Mouse (Mus musculus) liver, embryonic 14.5 days (tissue): ENCODE data around the gene Wwc2. TPM values are rescaled to one million over a fixed set of nuclear protein-coding genes. Genes with fewer than 3 reads are reported as not detected.

Experiments used
- ATAC-seq: fragments of 200-750 bp; cut with Nextera tagmentation; 2 replicates; pipeline ENCODE4 v1.8.0; 2017; ENCODE audit warnings: moderate number of reproducible peaks, mild to moderate bottlenecking, moderate library complexity; ENCODE audit not compliant: insufficient read depth
- DNase-seq, 3 experiments: peaks; one replicate each; pipeline ENCODE4 v3.0.0-alpha.2; 2012 to 2013; ENCODE audit warnings: low read depth in 3 of 3, low spot score in 3 of 3
- H3K27ac ChIP-seq: fragments of 300-500 bp; sonication (generic); 2 replicates; pipeline ENCODE4 v1.5.1; 2014; ENCODE audit warnings: moderate library complexity, mild to moderate bottlenecking, control low read depth, inconsistent platforms
- H3K27me3 ChIP-seq: fragments of 300-500 bp; sonication (generic); 2 replicates; pipeline ENCODE4 v1.6.1; 2014; ENCODE audit warnings: mild to moderate bottlenecking, low read length, moderate library complexity; ENCODE audit not compliant: control insufficient read depth, insufficient read depth
- H3K36me3 ChIP-seq: fragments of 300-500 bp; sonication (generic); replicated peaks from 2 replicates; pipeline ENCODE4 v1.6.1; 2014; ENCODE audit warnings: low read depth; ENCODE audit not compliant: control insufficient read depth, insufficient read depth
- H3K4me1 ChIP-seq, 2 experiments: fragments of 200-500 bp in 1 of 2; fragments of 300-500 bp in 1 of 2; sonication (generic) in 1 of 2; replicated peaks; 2 replicates each; pipeline ENCODE4 v1.6.1; 2012 to 2014; ENCODE audit warnings: antibody characterized with exemption in 1 of 2, inconsistent platforms in 1 of 2, low read length in 1 of 2; ENCODE audit not compliant: control insufficient read depth in 2 of 2, insufficient read depth in 2 of 2
- H3K4me2 ChIP-seq: fragments of 300-500 bp; sonication (generic); 2 replicates; pipeline ENCODE4 v1.6.1; 2014; ENCODE audit warnings: low read depth, mild to moderate bottlenecking, control low read depth, moderate library complexity
- H3K4me3 ChIP-seq, 2 experiments: fragments of 200-500 bp in 1 of 2; fragments of 300-500 bp in 1 of 2; sonication (generic) in 1 of 2; 2 replicates each; pipeline ENCODE4 v1.5.1; 2012 to 2014; ENCODE audit warnings: low read depth in 2 of 2, low read length in 2 of 2, mild to moderate bottlenecking in 2 of 2, control low read depth in 1 of 2, inconsistent platforms in 1 of 2, moderate library complexity in 1 of 2; ENCODE audit not compliant: insufficient read depth in 1 of 2
- H3K9ac ChIP-seq: fragments of 300-500 bp; sonication (generic); replicated peaks from 2 replicates; pipeline ENCODE4 v1.6.1; 2014; ENCODE audit warnings: mild to moderate bottlenecking, control low read depth, moderate library complexity
- H3K9me3 ChIP-seq: fragments of 300-500 bp; sonication (generic); 2 replicates; pipeline ENCODE4 v1.6.1; 2016; ENCODE audit warnings: low read length, mixed read lengths; ENCODE audit not compliant: control insufficient read depth
- CTCF ChIP-seq: IDR thresholded peaks from 2 replicates; pipeline ENCODE4 v1.5.1; 2016; ENCODE audit warnings: antibody characterized with exemption, low read depth, control low read depth
- EP300 ChIP-seq: IDR thresholded peaks from 2 replicates; pipeline ENCODE4 v1.6.1; 2016; ENCODE audit warnings: antibody characterized with exemption, low read depth
- WGBS: fragments of 180-500 bp; shearing (Covaris S2); extraction: QIAGEN DNeasy Blood & Tissue Kit; methylation state at CpG from one replicate; pipeline ENCODE4 v1.1.7; 2014; ENCODE audit not compliant: insufficient replicate concordance; 5-methylcytosine and 5-hydroxymethylcytosine counted together
- polyA plus RNA-seq, 2 experiments: library from polyadenylated mRNA; depleted of rRNA in 1 of 2; stranded (reverse) in 1 of 2; unstranded in 1 of 2; fragments of >200 nt; fragmentation: Nextera tagmentation in 1 of 2; extraction: Ambion mirVana in 1 of 2; gene quantifications; 2 replicates each; pipeline versions ENCODE4 v1.2.1 to v1.2.3; 2012 to 2014

Gene Wwc2
- polyA plus RNA-seq, 2 experiments, result 0.90 to 1.0 TPM

- WGBS, result 34% methylated on average over 10 of the region's 10 CpGs
- ATAC-seq (no peak), DNase-seq (no peak)
- H3K9me3 ChIP-seq, result no peaks in the 10 kb centered on the region
- H3K4me1 ChIP-seq, result no peaks in the 10 kb centered on the region
- no peak overlapping the region for H3K27ac ChIP-seq
- H3K4me2 ChIP-seq, result no peak overlapping the region
- H3K4me3 ChIP-seq, result no peak overlapping the region
- no peaks in the 10 kb centered on the region for H3K36me3 ChIP-seq
- no peak overlapping the region for H3K9ac ChIP-seq
- H3K27me3 ChIP-seq, result no peaks in the 10 kb centered on the region
- no peak for TF ChIP-seq CTCF
These were observed 21.1 kb upstream of the Wwc2 start for GRCm38 (mm10) chr8:48011871-48012270.

- no peak for ATAC-seq
- no peak for DNase-seq
- no peaks in the 10 kb centered on the region for H3K36me3 ChIP-seq
- no peaks in the 10 kb centered on the region for H3K4me1 ChIP-seq
- H3K9ac ChIP-seq, result no peak overlapping the region
- H3K27me3 ChIP-seq, result no peaks in the 10 kb centered on the region
- TF ChIP-seq CTCF (no peak; the same call in 1 of the 2 replicates), EP300 (no peak)
- no peaks in the 10 kb centered on the region for H3K9me3 ChIP-seq
- H3K4me3 ChIP-seq, result no peak overlapping the region
- H3K4me2 ChIP-seq, result no peak overlapping the region
- 79% methylated on average over 14 of the region's 14 CpGs for WGBS
- no peak overlapping the region for H3K27ac ChIP-seq
These were observed 20.3 kb upstream of the Wwc2 start for GRCm38 (mm10) chr8:48010977-48011376.

DNA sequence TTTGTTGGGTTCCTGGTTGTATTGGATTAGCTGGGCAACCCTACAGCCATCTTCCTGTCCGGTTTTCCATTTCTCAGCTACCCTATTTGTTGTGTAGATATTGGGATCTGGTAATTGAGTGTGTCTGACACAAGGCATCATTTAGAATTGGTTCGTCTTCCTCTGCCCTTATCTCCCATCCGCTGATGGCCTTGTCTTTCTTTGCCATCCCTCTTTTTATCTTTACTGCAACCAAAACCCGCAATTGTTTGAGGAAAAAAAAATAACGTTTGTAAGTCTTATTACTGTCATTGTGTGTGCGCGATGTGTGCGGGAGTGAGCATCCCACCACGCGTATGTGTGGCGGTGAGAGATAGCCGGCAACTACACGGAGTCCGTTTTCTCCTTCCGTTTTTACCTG lies 18.7 kb upstream of the Wwc2 start:
- no peak for ATAC-seq

GRCm38 (mm10) chr8:48008936-48009335 lies 18.2 kb upstream of the Wwc2 start:
- no peak overlapping the region for H3K9ac ChIP-seq
- H3K9me3 ChIP-seq, result no peaks in the 10 kb centered on the region
- no peaks in the 10 kb centered on the region for H3K4me1 ChIP-seq
- H3K4me3 ChIP-seq, result no peak overlapping the region
- WGBS, result 79% methylated on average over 8 of the region's 8 CpGs
- TF ChIP-seq CTCF (no peak), EP300 (no peak)
- H3K27ac ChIP-seq, result no peak overlapping the region
- H3K27me3 ChIP-seq, result no peaks in the 10 kb centered on the region
- H3K4me2 ChIP-seq, result no peak overlapping the region
- ATAC-seq (no peak), DNase-seq (no peak)
- no peaks in the 10 kb centered on the region for H3K36me3 ChIP-seq

More for the DNA sequence above, 18.7 kb upstream of the Wwc2 start:
- no peaks in the 10 kb centered on the region for H3K36me3 ChIP-seq
- TF ChIP-seq EP300 (no peak), CTCF (no peak)
- no peaks in the 10 kb centered on the region for H3K4me1 ChIP-seq
- WGBS, result 72% methylated on average over 15 of the region's 15 CpGs
- no peaks in the 10 kb centered on the region for H3K9me3 ChIP-seq
- no peak for DNase-seq
- H3K9ac ChIP-seq, result no peak overlapping the region
- H3K4me2 ChIP-seq, result no peak overlapping the region
- no peaks in the 10 kb centered on the region for H3K27me3 ChIP-seq
- H3K27ac ChIP-seq, result no peak overlapping the region
- no peak overlapping the region for H3K4me3 ChIP-seq

DNA sequence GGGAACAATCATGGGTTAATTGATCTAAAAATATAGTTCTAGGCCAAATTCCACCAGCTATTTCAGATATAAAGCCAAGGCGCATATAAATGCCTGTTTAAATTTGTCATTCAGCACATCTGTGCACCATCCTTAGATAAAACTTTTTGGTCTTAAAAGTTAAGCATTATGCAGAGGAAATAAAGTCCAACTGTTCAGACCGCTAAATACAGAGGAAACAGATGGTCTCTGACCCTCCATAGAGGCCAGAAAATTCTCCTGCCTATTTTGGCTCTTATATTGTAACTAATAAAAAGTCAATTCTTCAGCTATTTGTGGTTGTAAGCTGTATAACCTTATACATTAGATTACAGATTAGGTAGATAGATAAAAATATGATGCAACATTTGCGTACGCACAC lies 16.1 kb upstream of the Wwc2 start:
- WGBS, result 65% methylated on average over 4 of the region's 4 CpGs
- ATAC-seq, result no peak
- H3K27ac ChIP-seq, result no peak overlapping the region
- H3K4me2 ChIP-seq, result no peak overlapping the region
- H3K9me3 ChIP-seq, result no peaks in the 10 kb centered on the region
- H3K4me3 ChIP-seq, result no peak overlapping the region
- no peaks in the 10 kb centered on the region for H3K27me3 ChIP-seq
- no peak for DNase-seq
- H3K36me3 ChIP-seq, result no peaks in the 10 kb centered on the region
- H3K9ac ChIP-seq, result no peak overlapping the region
- H3K4me1 ChIP-seq, result no peaks in the 10 kb centered on the region
- TF ChIP-seq CTCF (no peak), EP300 (no peak)

DNA sequence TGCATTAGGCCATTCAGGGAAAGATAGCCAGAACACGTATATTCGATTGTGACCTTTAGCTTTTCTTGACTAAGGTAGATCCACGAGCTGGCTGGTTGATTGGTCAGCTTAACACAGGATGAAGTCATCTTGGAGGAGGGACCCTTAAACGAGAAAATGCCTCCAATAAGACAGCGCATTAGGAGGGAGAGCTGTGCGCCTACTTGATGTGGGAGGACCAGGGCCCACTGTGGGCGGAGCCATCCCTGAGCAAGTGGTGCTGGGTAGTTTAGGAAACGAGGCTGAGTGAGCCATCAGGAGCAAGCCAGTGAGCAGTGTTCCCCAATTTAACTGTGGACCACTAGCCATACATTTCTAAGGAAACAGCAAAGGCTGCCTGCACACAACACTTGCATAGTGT lies 11.8 kb upstream of the Wwc2 start:
- Histone ChIP-seq H3K27me3 (no peaks in the 10 kb centered on the region), H3K9ac (no peak overlapping the region), H3K4me2 (no peak overlapping the region), H3K9me3 (no peaks in the 10 kb centered on the region), H3K4me3 (no peak overlapping the region), H3K4me1 (no peaks in the 10 kb centered on the region), H3K36me3 (no peaks in the 10 kb centered on the region), H3K27ac (no peak overlapping the region)
- WGBS, result 71% methylated on average over 8 of the region's 8 CpGs
- DNase-seq (no peak), ATAC-seq (no peak)
- TF ChIP-seq CTCF, result no peak
- no peak for TF ChIP-seq EP300
